Mouse (Mus musculus): ENCODE results near the gene Rtn2.
A peak's percentile ranks its signal among the peaks of the same experiment; 100 is the strongest.
"Not testable (repeated sequence)": the region's sequence is repeated elsewhere in the genome, so short reads cannot be mapped to it uniquely, and the experiment has no call there.

The Rtn2 gene

GRCm38 (mm10) chr7:19269721-19270441 is 12.5 kb upstream of the Rtn2 start:
- peak; percentile 30 for DNase-seq

- peak; percentile 48 for DNase-seq
These were observed 11.8 kb upstream of the Rtn2 start for GRCm38 (mm10) chr7:19270509-19271237.

- DNase-seq: peak; percentile 87
These were observed 10.9 kb upstream of the Rtn2 start, which contains the start of gene Vasp for GRCm38 (mm10) chr7:19271238-19272172. Gene Vasp, minus strand, starts transcription at chr7:19271817.

- DNase-seq: peak; percentile 91
These were observed 10.2 kb upstream of the Rtn2 start for GRCm38 (mm10) chr7:19272173-19272764.

GRCm38 (mm10) chr7:19276253-19276652 is 6.2 kb upstream of the Rtn2 start:
- DNase-seq: peak; percentile 26

GRCm38 (mm10) chr7:19279052-19279451 is 3.4 kb upstream of the Rtn2 start:
- no peak for DNase-seq

- peak; percentile 49 for DNase-seq
These were observed 2.8 kb upstream of the Rtn2 start, which contains the start of gene Ppm1n for GRCm38 (mm10) chr7:19279581-19280114. Gene Ppm1n, minus strand, starts transcription at chr7:19280064.

- not testable (repeated sequence) for DNase-seq
These were observed 632 bp upstream of the Rtn2 start for GRCm38 (mm10) chr7:19281680-19282304.

- DNase-seq: peak; percentile 39
These were observed 474 bp downstream of the Rtn2 start for GRCm38 (mm10) chr7:19282791-19283405.

GRCm38 (mm10) chr7:19283406-19283804 is 981 bp downstream of the Rtn2 start:
- no peak for DNase-seq

- peak; percentile 66 for DNase-seq
These were observed 2.3 kb downstream of the Rtn2 start for GRCm38 (mm10) chr7:19284763-19285162.

- DNase-seq: no peak
These were observed 8.7 kb downstream of the Rtn2 start for GRCm38 (mm10) chr7:19290969-19291596.

GRCm38 (mm10) chr7:19295503-19296185 is 13.2 kb downstream of the Rtn2 start:
- DNase-seq: peak; percentile 96

GRCm38 (mm10) chr7:19297034-19297433 is 14.6 kb downstream of the Rtn2 start:
- no peak for DNase-seq

GRCm38 (mm10) chr7:19297794-19298193 is 15.4 kb downstream of the Rtn2 start:
- DNase-seq: no peak

- DNase-seq: no peak
These were observed 16.8 kb downstream of the Rtn2 start for GRCm38 (mm10) chr7:19299194-19299593.

GRCm38 (mm10) chr7:19300501-19301421 is 18.3 kb downstream of the Rtn2 start:
- DNase-seq: peak; percentile 81

- DNase-seq: no peak
These were observed 19.2 kb downstream of the Rtn2 start for GRCm38 (mm10) chr7:19301461-19302263.
